Mouse (Mus musculus) right cerebral cortex, postnatal 14 days (tissue): ENCODE data around the gene Ralgapb.

Experiments used
- DNase-seq: peaks from one replicate; pipeline ENCODE4 v3.0.0; 2022

The Ralgapb gene

GRCm38 (mm10) chr2:158408997-158409594 is 552 bp upstream of the Ralgapb start:
- DNase-seq, result no peak

GRCm38 (mm10) chr2:158410022-158411014 is 670 bp downstream of the Ralgapb start:
- peak; percentile 36 for DNase-seq

- no peak for DNase-seq
Observed at GRCm38 (mm10) chr2:158413240-158413639, 3.6 kb downstream of the Ralgapb start.

- no peak for DNase-seq
Observed at GRCm38 (mm10) chr2:158415826-158416225, 6.2 kb downstream of the Ralgapb start.

GRCm38 (mm10) chr2:158418663-158419062 is 9.0 kb downstream of the Ralgapb start:
- DNase-seq, result no peak

- DNase-seq, result no peak
Observed at GRCm38 (mm10) chr2:158445814-158446213, 36.2 kb downstream of the Ralgapb start.

- DNase-seq, result no peak
Observed at GRCm38 (mm10) chr2:158449845-158450244, 40.2 kb downstream of the Ralgapb start.

GRCm38 (mm10) chr2:158456451-158456850 is 46.8 kb downstream of the Ralgapb start:
- DNase-seq, result no peak

GRCm38 (mm10) chr2:158457610-158458009 is 48.0 kb downstream of the Ralgapb start:
- no peak for DNase-seq

- DNase-seq, result no peak
Observed at GRCm38 (mm10) chr2:158462450-158462849, 52.8 kb downstream of the Ralgapb start.

GRCm38 (mm10) chr2:158474159-158474558 is 64.5 kb downstream of the Ralgapb start:
- no peak for DNase-seq

- no peak for DNase-seq
Observed at GRCm38 (mm10) chr2:158477640-158478039, 68.0 kb downstream of the Ralgapb start.

GRCm38 (mm10) chr2:158498457-158498856 is 88.8 kb downstream of the Ralgapb start:
- no peak for DNase-seq

- DNase-seq, result no peak
Observed at GRCm38 (mm10) chr2:158501836-158502812, 92.5 kb downstream of the Ralgapb start, which contains the start of gene Adig. Gene Adig (plus strand): TSS chr2:158502612.

- DNase-seq, result no peak
Observed at GRCm38 (mm10) chr2:158503226-158503625, 93.6 kb downstream of the Ralgapb start.

GRCm38 (mm10) chr2:158503671-158504070 is 94.0 kb downstream of the Ralgapb start:
- no peak for DNase-seq

GRCm38 (mm10) chr2:158506475-158506874 is 96.8 kb downstream of the Ralgapb start:
- DNase-seq, result no peak

GRCm38 (mm10) chr2:158507046-158507445 is 97.4 kb downstream of the Ralgapb start:
- no peak for DNase-seq

GRCm38 (mm10) chr2:158510665-158511064 is 101.0 kb downstream of the Ralgapb start:
- DNase-seq, result no peak

- DNase-seq, result no peak
Observed at GRCm38 (mm10) chr2:158512528-158512927, 102.9 kb downstream of the Ralgapb start, which contains the start of gene Arhgap40. Gene Arhgap40 (plus strand): TSS chr2:158512796.

GRCm38 (mm10) chr2:158513821-158514336 is 104.2 kb downstream of the Ralgapb start:
- DNase-seq, result no peak

- no peak for DNase-seq
Observed at GRCm38 (mm10) chr2:158518583-158518982, 108.9 kb downstream of the Ralgapb start.
